In genomic region chr5:135702682-135703192, GRCm38 (mm10) we compare ENCODE assay signal across 8 mouse cellular contexts. TPM values are rescaled to one million over a fixed set of nuclear protein-coding genes. Genes with fewer than 3 reads are reported as not detected.
A peak's percentile ranks its signal among the peaks of the same experiment; 100 is the strongest.
DNase-seq lines count a peak whose midpoint lies in the region; ATAC-seq and TF ChIP-seq lines count a peak whose summit lies in the region.

No protein-coding gene starts in this region.

- no peaks in the 10 kb centered on the region for H3K27me3 ChIP-seq in kidney, adult 2 months (replicated peaks; ENCODE audit: control insufficient read depth, insufficient read depth, low read length)
- H3K27me3 ChIP-seq in lung, postnatal 0 days (replicated peaks; ENCODE audit: insufficient read depth, low read length) = no peaks in the 10 kb centered on the region

- no peaks in the 10 kb centered on the region for H3K9me3 ChIP-seq in lung, postnatal 0 days (ENCODE audit: low read length)

- H3K27ac ChIP-seq in kidney, adult 2 months (ENCODE audit: insufficient read depth, low read depth, low read length) = peak overlapping the region; percentile 71
- peak overlapping the region; percentile 66 for H3K27ac ChIP-seq in lung, postnatal 0 days (ENCODE audit: low read length)

- no peak overlapping the region for H3K9ac ChIP-seq in lung, postnatal 0 days (replicated peaks; ENCODE audit: low read depth)

- peak; percentile 36 for TF ChIP-seq CTCF in kidney, adult 2 months (conservative IDR thresholded peaks at IDR 0.05; ENCODE audit: insufficient read depth, insufficient read length, low read depth, low read length)
- TF ChIP-seq CTCF in lung, postnatal 0 days (IDR thresholded peaks at IDR 0.05) = peak; percentile 67

- peak; percentile 48 for DNase-seq in kidney, adult 2 months
- DNase-seq in kidney, postnatal 4 days = no peak
- DNase-seq in c-Kit-positive CD71-negative TER-119-negative erythroid progenitor cells, embryonic 14.5 days (ENCODE audit: low read depth) = peak; percentile 77
- DNase-seq in induced T-regulatory cell, adult 2 months (ENCODE audit: low read depth) = peak; percentile 92
- DNase-seq in lung, postnatal 0 days (ENCODE audit: low spot score) = peak; percentile 96
- DNase-seq in spleen, postnatal 36 days (ENCODE audit: low spot score in 2 of 2) = peak; percentile 50 to 62
- DNase-seq in cerebellum, adult 11-12 months = no peak
- no peak for DNase-seq in cerebellum, adult 9-11 months

- peak; percentile 89 for TF ChIP-seq EP300 in lung, postnatal 0 days (IDR thresholded peaks at IDR 0.05)

- ATAC-seq in lung, postnatal 0 days = peak; percentile 90

- TF ChIP-seq POLR2A in kidney, adult 2 months (IDR thresholded peaks at IDR 0.05; ENCODE audit: low read depth, low read length) = no peak

- 56% methylated on average over 15 of the region's 15 CpGs for WGBS in kidney, adult 2 months
- WGBS in lung, postnatal 0 days = 22% methylated on average over 15 of the region's 15 CpGs

- H3K4me2 ChIP-seq in lung, postnatal 0 days (replicated peaks; ENCODE audit: low read depth, low read length) = no peak overlapping the region

- H3K36me3 ChIP-seq in kidney, adult 2 months (ENCODE audit: control insufficient read depth, insufficient read depth, low read length) = no peaks in the 10 kb centered on the region
- peaks cover 9% of the 10 kb centered on the region; the same call in 1 of the 2 replicates for H3K36me3 ChIP-seq in lung, postnatal 0 days (ENCODE audit: insufficient read depth, low read length)

- H3K4me1 ChIP-seq in kidney, adult 2 months (ENCODE audit: control insufficient read depth, insufficient read depth, low read length) = peaks cover 23% of the 10 kb centered on the region
- H3K4me1 ChIP-seq in lung, postnatal 0 days (ENCODE audit: insufficient read depth, low read depth, low read length) = no peaks in the 10 kb centered on the region

- H3K4me3 ChIP-seq in kidney, adult 2 months (ENCODE audit: insufficient read depth, low read depth, low read length) = no peak overlapping the region
- no peak overlapping the region for H3K4me3 ChIP-seq in lung, postnatal 0 days (ENCODE audit: low read depth, low read length)

RNA-seq across cellular contexts. Expression of gene Por, which starts 32.9 kb away (rescaled TPM):
- polyA plus RNA-seq in kidney, adult 2 months (2012; rRNA removed) = 361 and 405 TPM in 2 replicates
- polyA plus RNA-seq in lung, postnatal 0 days (2015; fragmentation: Nextera tagmentation; extraction: Ambion mirVana) = 130 and 135 TPM in 2 replicates

RNA-seq across cellular contexts. Expression of gene Tmem120a, which starts 41.5 kb away (rescaled TPM):
- polyA plus RNA-seq in kidney, adult 2 months (2012; rRNA removed) = 91.3 and 96.7 TPM in 2 replicates
- polyA plus RNA-seq in lung, postnatal 0 days (2015; fragmentation: Nextera tagmentation; extraction: Ambion mirVana) = 44.0 and 45.2 TPM in 2 replicates

Comparison
In these comparisons a context has a peak if more than half of its experiments do, and no peak if none do; other contexts are left out.
1. DNase-seq: peak in kidney, adult 2 months (single experiment), c-Kit-positive CD71-negative TER-119-negative erythroid progenitor cells, embryonic 14.5 days (single experiment), induced T-regulatory cell, adult 2 months (single experiment), lung, postnatal 0 days (single experiment) and spleen, postnatal 36 days (2 of 2); none in kidney, postnatal 4 days (0 of 2), cerebellum, adult 11-12 months (single experiment) and cerebellum, adult 9-11 months (single experiment).